Mouse (Mus musculus) liver, postnatal 0 days (tissue): ENCODE measurements around the gene Sp140.
"Not testable (repeated sequence)": the region's sequence is repeated elsewhere in the genome, so short reads cannot be mapped to it uniquely, and the experiment has no call there.

Experiments used
- CTCF ChIP-seq: sonication (generic); IDR thresholded peaks from 2 replicates; pipeline ENCODE4 v1.5.1; 2016; ENCODE audit warnings: antibody characterized with exemption, low read depth
- EP300 ChIP-seq: IDR thresholded peaks from 2 replicates; pipeline ENCODE4 v1.6.1; 2016; ENCODE audit warnings: antibody characterized with exemption, low read depth, mild to moderate bottlenecking

GRCm38 (mm10) chr1:85555261-85555660 is 44.9 kb upstream of the Sp140 start:
- not testable (repeated sequence) for TF ChIP-seq EP300, CTCF
